Mouse (Mus musculus): ENCODE measurements around the gene Stac2. TPM values are rescaled to one million over a fixed set of nuclear protein-coding genes. Genes with fewer than 3 reads are reported as not detected.

Stac2 gene
- polyA plus RNA-seq (2014; fragmentation: Nextera tagmentation; extraction: Ambion mirVana), result 0.81 and 0.86 TPM in 2 replicates

- DNase-seq (ENCODE audit: low spot score) (peak; percentile 90), ATAC-seq (replicated peaks; ENCODE audit: low FRiP score) (peak; percentile 84)
- Histone ChIP-seq H3K4me3 (ENCODE audit: low read depth, low read length) (peak within 1 kb of the TSS; percentile 41), H3K27ac (ENCODE audit: low read depth, low read length) (no peak within 1 kb of the TSS), H3K4me1 (replicated peaks; ENCODE audit: control insufficient read depth, insufficient read depth, low read length) (peaks cover 9% of the 10 kb centered on the region; the same call in 1 of the 2 replicates), H3K9me3 (ENCODE audit: control insufficient read depth, low read length) (no peaks in the 10 kb centered on the region), H3K9ac (ENCODE audit: low read length) (peak within 1 kb of the TSS; percentile 41), H3K4me2 (ENCODE audit: low read depth, low read length, severe bottlenecking) (peak within 1 kb of the TSS; percentile 48), H3K36me3 (ENCODE audit: control insufficient read depth, insufficient read depth, low read length) (no peaks in the 10 kb centered on the region), H3K27me3 (ENCODE audit: control insufficient read depth, insufficient read depth, low read length) (peaks cover 45% of the 10 kb centered on the region)
- WGBS, result 1% methylated on average over 37 of the region's 48 CpGs
Measured at GRCm38 (mm10) chr11:98052989-98053834, at the start of gene Stac2. TSS of gene Stac2 (minus strand) at chr11:98053462.

- Histone ChIP-seq H3K4me2 (ENCODE audit: low read depth, low read length, severe bottlenecking) (no peak overlapping the region), H3K4me3 (ENCODE audit: low read depth, low read length) (no peak overlapping the region), H3K27me3 (ENCODE audit: control insufficient read depth, insufficient read depth, low read length) (no peaks in the 10 kb centered on the region), H3K4me1 (replicated peaks; ENCODE audit: control insufficient read depth, insufficient read depth, low read length) (no peaks in the 10 kb centered on the region), H3K9me3 (ENCODE audit: control insufficient read depth, low read length) (no peaks in the 10 kb centered on the region), H3K9ac (ENCODE audit: low read length) (no peak overlapping the region), H3K27ac (ENCODE audit: low read depth, low read length) (no peak overlapping the region), H3K36me3 (ENCODE audit: control insufficient read depth, insufficient read depth, low read length) (no peaks in the 10 kb centered on the region; the same call in 1 of the 2 replicates)
- ATAC-seq (replicated peaks; ENCODE audit: low FRiP score) (no peak), DNase-seq (ENCODE audit: low spot score) (no peak)
- 95% methylated on average over 3 of the region's 3 CpGs for WGBS
Measured at GRCm38 (mm10) chr11:98101332-98101731, 48.1 kb upstream of the Stac2 start.

GRCm38 (mm10) chr11:98090583-98090982 is 37.3 kb upstream of the Stac2 start:
- H3K27ac ChIP-seq (ENCODE audit: low read depth, low read length), result no peak overlapping the region
- no peaks in the 10 kb centered on the region; the same call in 1 of the 2 replicates for H3K36me3 ChIP-seq (ENCODE audit: control insufficient read depth, insufficient read depth, low read length)
- no peak overlapping the region for H3K9ac ChIP-seq (ENCODE audit: low read length)
- H3K4me2 ChIP-seq (ENCODE audit: low read depth, low read length, severe bottlenecking), result no peak overlapping the region
- no peak overlapping the region for H3K4me3 ChIP-seq (ENCODE audit: low read depth, low read length)
- no peaks in the 10 kb centered on the region for H3K27me3 ChIP-seq (ENCODE audit: control insufficient read depth, insufficient read depth, low read length)
- H3K9me3 ChIP-seq (ENCODE audit: control insufficient read depth, low read length), result no peaks in the 10 kb centered on the region
- ATAC-seq (replicated peaks; ENCODE audit: low FRiP score) (no peak), DNase-seq (ENCODE audit: low spot score) (no peak)
- 91% methylated on average over 9 of the region's 9 CpGs for WGBS
- no peaks in the 10 kb centered on the region for H3K4me1 ChIP-seq (replicated peaks; ENCODE audit: control insufficient read depth, insufficient read depth, low read length)

- Histone ChIP-seq H3K9me3 (ENCODE audit: control insufficient read depth, low read length) (no peaks in the 10 kb centered on the region), H3K36me3 (ENCODE audit: control insufficient read depth, insufficient read depth, low read length) (no peaks in the 10 kb centered on the region; the same call in 1 of the 2 replicates), H3K4me2 (ENCODE audit: low read depth, low read length, severe bottlenecking) (no peak overlapping the region), H3K4me1 (replicated peaks; ENCODE audit: control insufficient read depth, insufficient read depth, low read length) (no peaks in the 10 kb centered on the region), H3K27me3 (ENCODE audit: control insufficient read depth, insufficient read depth, low read length) (no peaks in the 10 kb centered on the region), H3K4me3 (ENCODE audit: low read depth, low read length) (no peak overlapping the region), H3K27ac (ENCODE audit: low read depth, low read length) (no peak overlapping the region), H3K9ac (ENCODE audit: low read length) (no peak overlapping the region)
- DNase-seq (ENCODE audit: low spot score) (peak; percentile 60), ATAC-seq (replicated peaks; ENCODE audit: low FRiP score) (no peak)
- 54% methylated on average over 7 of the region's 7 CpGs for WGBS
Measured at GRCm38 (mm10) chr11:98088224-98088623, 35.0 kb upstream of the Stac2 start.

- ATAC-seq (replicated peaks; ENCODE audit: low FRiP score) (no peak), DNase-seq (ENCODE audit: low spot score) (no peak)
- Histone ChIP-seq H3K36me3 (ENCODE audit: control insufficient read depth, insufficient read depth, low read length) (no peaks in the 10 kb centered on the region; the same call in 1 of the 2 replicates), H3K9ac (ENCODE audit: low read length) (no peak overlapping the region), H3K4me3 (ENCODE audit: low read depth, low read length) (no peak overlapping the region), H3K4me2 (ENCODE audit: low read depth, low read length, severe bottlenecking) (no peak overlapping the region), H3K4me1 (replicated peaks; ENCODE audit: control insufficient read depth, insufficient read depth, low read length) (no peaks in the 10 kb centered on the region), H3K9me3 (ENCODE audit: control insufficient read depth, low read length) (no peaks in the 10 kb centered on the region), H3K27me3 (ENCODE audit: control insufficient read depth, insufficient read depth, low read length) (no peaks in the 10 kb centered on the region), H3K27ac (ENCODE audit: low read depth, low read length) (no peak overlapping the region)
- WGBS, result 67% methylated on average over 7 of the region's 7 CpGs
Measured at GRCm38 (mm10) chr11:98086574-98086973, 33.3 kb upstream of the Stac2 start.

- DNase-seq (ENCODE audit: low spot score) (no peak), ATAC-seq (replicated peaks; ENCODE audit: low FRiP score) (no peak)
- Histone ChIP-seq H3K36me3 (ENCODE audit: control insufficient read depth, insufficient read depth, low read length) (no peaks in the 10 kb centered on the region; the same call in 1 of the 2 replicates), H3K9me3 (ENCODE audit: control insufficient read depth, low read length) (no peaks in the 10 kb centered on the region), H3K27me3 (ENCODE audit: control insufficient read depth, insufficient read depth, low read length) (no peaks in the 10 kb centered on the region), H3K4me3 (ENCODE audit: low read depth, low read length) (no peak overlapping the region), H3K27ac (ENCODE audit: low read depth, low read length) (no peak overlapping the region), H3K9ac (ENCODE audit: low read length) (no peak overlapping the region), H3K4me2 (ENCODE audit: low read depth, low read length, severe bottlenecking) (no peak overlapping the region), H3K4me1 (replicated peaks; ENCODE audit: control insufficient read depth, insufficient read depth, low read length) (no peaks in the 10 kb centered on the region)
- WGBS, result 94% methylated on average over 9 of the region's 9 CpGs
Measured at GRCm38 (mm10) chr11:98086141-98086540, 32.9 kb upstream of the Stac2 start.

- H3K27me3 ChIP-seq (ENCODE audit: control insufficient read depth, insufficient read depth, low read length), result no peaks in the 10 kb centered on the region
- ATAC-seq (replicated peaks; ENCODE audit: low FRiP score), result no peak
- H3K9me3 ChIP-seq (ENCODE audit: control insufficient read depth, low read length), result no peaks in the 10 kb centered on the region
- H3K36me3 ChIP-seq (ENCODE audit: control insufficient read depth, insufficient read depth, low read length), result no peaks in the 10 kb centered on the region
- H3K27ac ChIP-seq (ENCODE audit: low read depth, low read length), result no peak overlapping the region
- peak; percentile 42 for DNase-seq (ENCODE audit: low spot score)
- H3K4me1 ChIP-seq (replicated peaks; ENCODE audit: control insufficient read depth, insufficient read depth, low read length), result no peaks in the 10 kb centered on the region
- H3K4me3 ChIP-seq (ENCODE audit: low read depth, low read length), result no peak overlapping the region
- 87% methylated on average over 7 of the region's 7 CpGs for WGBS
- no peak overlapping the region for H3K4me2 ChIP-seq (ENCODE audit: low read depth, low read length, severe bottlenecking)
- H3K9ac ChIP-seq (ENCODE audit: low read length), result no peak overlapping the region
Measured at GRCm38 (mm10) chr11:98082745-98083144, 29.5 kb upstream of the Stac2 start.

- peak; percentile 38 for DNase-seq (ENCODE audit: low spot score)
- no peak for ATAC-seq (replicated peaks; ENCODE audit: low FRiP score)
- Histone ChIP-seq H3K4me3 (ENCODE audit: low read depth, low read length) (no peak overlapping the region), H3K9me3 (ENCODE audit: control insufficient read depth, low read length) (no peaks in the 10 kb centered on the region), H3K27me3 (ENCODE audit: control insufficient read depth, insufficient read depth, low read length) (no peaks in the 10 kb centered on the region), H3K4me1 (replicated peaks; ENCODE audit: control insufficient read depth, insufficient read depth, low read length) (no peaks in the 10 kb centered on the region), H3K27ac (ENCODE audit: low read depth, low read length) (no peak overlapping the region), H3K9ac (ENCODE audit: low read length) (no peak overlapping the region), H3K36me3 (ENCODE audit: control insufficient read depth, insufficient read depth, low read length) (no peaks in the 10 kb centered on the region), H3K4me2 (ENCODE audit: low read depth, low read length, severe bottlenecking) (no peak overlapping the region)
- whole genome bisulfite sequencing, result 88% methylated on average over 6 of the region's 6 CpGs
Measured at GRCm38 (mm10) chr11:98080450-98080849, 27.2 kb upstream of the Stac2 start.

- H3K36me3 ChIP-seq (ENCODE audit: control insufficient read depth, insufficient read depth, low read length), result no peaks in the 10 kb centered on the region
- H3K27me3 ChIP-seq (ENCODE audit: control insufficient read depth, insufficient read depth, low read length), result no peaks in the 10 kb centered on the region
- no peak overlapping the region for H3K4me2 ChIP-seq (ENCODE audit: low read depth, low read length, severe bottlenecking)
- peak; percentile 33 for DNase-seq (ENCODE audit: low spot score)
- no peak overlapping the region for H3K4me3 ChIP-seq (ENCODE audit: low read depth, low read length)
- ATAC-seq (replicated peaks; ENCODE audit: low FRiP score), result no peak
- no peaks in the 10 kb centered on the region for H3K4me1 ChIP-seq (replicated peaks; ENCODE audit: control insufficient read depth, insufficient read depth, low read length)
- H3K9ac ChIP-seq (ENCODE audit: low read length), result no peak overlapping the region
- H3K27ac ChIP-seq (ENCODE audit: low read depth, low read length), result no peak overlapping the region
- 88% methylated on average over 8 of the region's 8 CpGs for WGBS
- H3K9me3 ChIP-seq (ENCODE audit: control insufficient read depth, low read length), result no peaks in the 10 kb centered on the region
Measured at GRCm38 (mm10) chr11:98077086-98077485, 23.8 kb upstream of the Stac2 start.
